Mouse (Mus musculus): ENCODE results near the gene Npcd.

GRCm38 (mm10) chr15:79791502-79791901 lies 42.5 kb downstream of the Npcd start:
- no peak for TF ChIP-seq CEBPB (IDR thresholded peaks at IDR 0.05; ENCODE audit: insufficient read depth, poor library complexity, severe bottlenecking)
- no peak for TF ChIP-seq SRF (IDR thresholded peaks at IDR 0.05; ENCODE audit: control insufficient read depth, insufficient read length, low read depth)
- TF ChIP-seq POLR2A (IDR thresholded peaks at IDR 0.05; ENCODE audit: insufficient read length, low read depth) = no peak

Measured in myocyte (in vitro differentiated cells).